Mouse (Mus musculus) urinary bladder, postnatal 10 days (tissue): ENCODE measurements around the gene Mast1.

Experiments used
- DNase-seq: peaks from one replicate; pipeline ENCODE4 v3.0.0; 2022; ENCODE audit warnings: low spot score

Mast1 gene

DNA sequence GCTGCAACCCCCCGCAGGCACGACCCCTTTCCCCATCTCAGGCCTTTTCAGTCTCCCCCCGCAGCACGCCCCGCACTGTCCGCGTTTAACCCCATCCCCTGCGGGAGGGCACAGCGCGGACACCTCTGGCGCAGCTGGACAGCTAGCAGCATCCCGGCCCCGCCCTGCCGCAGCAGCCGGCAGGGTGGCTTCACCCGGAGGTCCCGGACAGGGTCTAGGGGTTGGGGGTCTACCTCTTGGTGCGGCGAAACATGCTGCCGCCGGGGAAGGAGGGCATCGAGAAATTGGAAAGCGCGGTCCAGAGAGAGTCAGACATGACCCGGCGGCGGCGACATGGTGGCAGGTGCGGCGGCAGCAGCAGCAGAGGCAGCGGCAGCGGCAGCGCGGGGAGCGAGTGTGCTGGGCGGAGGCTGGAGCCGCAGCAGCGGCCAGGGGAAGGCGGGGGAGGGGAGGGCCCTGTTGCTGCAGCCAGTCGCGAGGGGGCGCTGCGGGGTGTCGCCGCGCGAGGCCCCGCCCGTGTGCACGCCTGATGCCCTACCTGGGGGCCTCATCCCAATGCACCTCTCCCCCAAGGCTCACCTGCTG is at the start of gene Mast1:
TSS of gene Mast1 (minus strand) at position 398 of the 585 bp plus-strand sequence.
- DNase-seq, result no peak

DNA sequence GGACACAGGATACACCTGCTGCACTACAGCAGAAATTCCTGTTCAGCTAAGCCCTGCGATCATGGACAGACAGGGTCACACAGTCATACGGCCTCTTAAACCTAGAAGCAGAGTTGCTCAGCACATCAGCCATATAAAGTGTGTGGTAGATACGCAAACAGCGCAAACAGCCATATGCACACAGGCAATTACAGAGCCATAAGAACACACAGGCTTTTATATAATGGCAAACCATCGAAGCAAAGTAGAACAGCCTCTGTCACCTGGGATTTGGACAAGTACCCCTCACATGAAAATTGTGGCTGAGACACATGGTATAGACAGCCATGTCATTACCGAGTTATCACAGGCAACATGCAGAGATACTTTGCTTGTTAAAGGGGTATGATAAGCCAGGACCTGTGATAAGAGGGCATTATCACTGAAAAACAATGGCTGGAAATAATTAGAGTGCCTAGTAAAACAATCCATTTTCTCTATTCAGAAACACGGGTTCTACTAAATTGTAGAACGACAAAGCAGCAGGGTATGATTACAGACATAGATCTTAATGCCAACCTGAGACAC is 49.3 kb upstream of the Mast1 start:
- DNase-seq, result no peak

DNA sequence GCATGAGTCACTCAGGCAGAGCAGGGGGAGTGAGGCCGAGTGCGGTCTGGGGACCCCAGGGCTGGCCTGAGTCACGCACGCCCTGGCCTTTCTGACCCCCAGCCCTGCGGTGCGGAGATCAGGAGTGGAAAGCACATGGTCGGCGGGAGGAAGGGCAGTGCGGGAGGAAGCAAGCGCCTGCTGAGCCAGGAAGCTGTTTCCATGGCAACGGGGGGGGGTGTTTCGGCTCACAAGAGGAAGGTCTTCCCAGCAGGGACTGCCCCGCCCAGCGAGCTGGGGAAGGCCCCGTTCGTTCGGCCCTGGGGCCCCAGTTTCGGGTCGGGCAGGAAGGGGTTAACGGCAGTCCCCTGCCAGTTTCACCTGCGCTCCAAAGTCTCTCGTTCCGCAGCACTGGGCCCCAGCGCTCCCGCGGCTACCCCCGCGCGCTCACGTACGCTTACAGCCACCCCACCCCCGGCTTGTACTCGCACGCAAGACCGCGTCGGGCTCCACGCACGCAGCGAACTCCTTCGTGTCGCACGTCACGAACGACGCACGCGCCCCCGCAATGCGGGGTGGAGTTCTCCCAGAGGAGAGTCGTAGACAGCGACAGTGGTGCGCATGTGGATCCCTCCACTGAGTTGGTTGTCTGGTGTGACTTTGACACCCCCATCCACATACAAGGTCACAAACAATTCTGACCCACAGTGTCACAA is 48.7 kb upstream of the Mast1 start:
- DNase-seq, result peak; percentile 61

DNA sequence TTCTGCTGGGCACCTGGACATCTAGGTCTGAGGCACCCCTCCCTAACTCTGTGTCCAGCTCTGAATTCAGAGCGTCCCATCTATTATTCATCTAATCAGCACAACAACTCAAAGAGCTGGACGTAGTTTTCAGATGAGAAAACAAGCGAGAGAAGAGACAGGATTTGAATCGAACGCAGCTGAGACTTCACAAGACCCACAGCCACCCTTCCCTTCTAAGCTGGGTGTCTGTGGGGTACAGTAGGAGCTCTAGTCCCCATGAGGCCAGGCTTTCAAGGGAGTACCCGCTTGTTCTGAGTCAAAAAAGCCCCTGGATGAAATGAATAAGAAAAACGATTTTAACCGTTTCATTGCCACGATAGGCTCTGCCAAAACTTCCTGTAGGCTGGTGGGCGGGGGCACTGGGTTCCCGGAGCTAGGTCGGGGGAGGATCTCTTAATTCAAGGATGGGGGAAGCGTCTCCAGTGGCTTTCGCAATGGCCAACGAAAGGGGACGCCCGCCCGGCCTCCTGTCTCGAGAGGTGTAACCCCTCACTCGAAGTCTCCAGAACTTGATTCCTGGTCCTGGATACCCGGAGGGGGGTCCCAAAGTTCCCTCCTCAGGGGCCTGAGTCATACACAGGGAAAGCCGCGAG is 48.0 kb upstream of the Mast1 start:
- DNase-seq, result no peak

DNA sequence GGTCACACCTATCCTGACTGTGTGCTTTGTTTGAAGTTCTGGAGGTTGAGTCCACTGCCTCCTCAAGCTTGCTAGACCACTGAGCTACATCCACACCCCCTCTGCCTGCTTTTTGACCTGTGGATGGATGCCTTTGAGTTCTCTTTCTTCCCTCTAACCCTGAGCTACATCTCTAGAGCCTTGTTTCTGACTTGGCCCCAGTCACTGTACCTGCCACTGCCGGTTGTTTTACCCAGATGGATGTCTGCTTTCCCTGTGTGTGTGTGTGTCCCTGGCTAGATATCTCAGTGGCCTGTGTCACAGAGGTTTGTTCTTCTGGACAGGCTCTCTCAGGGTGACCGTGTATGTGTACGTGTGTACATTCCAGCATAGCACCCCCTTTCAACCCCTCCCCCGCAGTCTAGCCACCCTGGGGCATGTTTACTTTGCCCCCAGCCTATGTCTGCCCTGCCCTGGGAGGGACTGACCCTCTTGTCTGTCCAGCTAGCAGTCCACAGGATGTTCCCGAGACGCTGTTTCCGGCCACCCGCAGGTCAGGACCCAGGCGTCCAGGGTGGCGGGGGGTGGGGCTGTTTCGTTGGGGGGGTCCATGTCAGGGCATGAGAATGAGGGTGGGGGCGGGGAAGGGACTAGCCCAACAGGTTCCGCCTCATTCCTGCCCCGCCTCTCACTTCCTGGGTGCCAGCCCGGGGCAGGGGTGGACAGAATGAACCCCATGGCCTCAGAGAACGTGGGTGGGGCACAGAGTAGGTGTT is 47.3 kb upstream of the Mast1 start:
- no peak for DNase-seq

DNA sequence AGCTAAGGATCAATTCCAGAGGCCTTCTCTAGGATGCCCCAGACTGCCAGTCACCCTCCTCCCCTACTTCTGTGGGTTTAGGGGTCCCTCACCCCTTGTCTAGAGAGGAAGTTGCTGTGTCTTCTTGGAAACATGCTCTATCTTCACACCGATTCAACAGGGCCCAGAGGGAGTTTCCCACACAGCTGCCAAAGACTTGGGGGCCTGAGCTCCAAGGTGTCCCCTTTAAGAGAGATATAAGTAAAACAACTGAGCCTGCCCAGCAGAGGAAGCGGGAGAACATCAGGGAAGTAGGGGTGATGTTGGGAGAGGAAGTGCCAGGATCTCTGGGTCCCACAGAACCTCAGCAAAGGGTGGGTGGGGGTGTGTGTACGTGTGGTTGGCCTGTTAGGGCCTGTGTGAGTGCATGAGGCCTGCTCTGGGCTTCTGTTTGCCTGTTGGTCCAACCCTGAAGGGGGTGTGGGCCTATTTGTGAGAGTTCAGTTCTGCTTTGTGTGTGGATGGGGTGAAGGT is 45.4 kb upstream of the Mast1 start:
- DNase-seq, result no peak

DNA sequence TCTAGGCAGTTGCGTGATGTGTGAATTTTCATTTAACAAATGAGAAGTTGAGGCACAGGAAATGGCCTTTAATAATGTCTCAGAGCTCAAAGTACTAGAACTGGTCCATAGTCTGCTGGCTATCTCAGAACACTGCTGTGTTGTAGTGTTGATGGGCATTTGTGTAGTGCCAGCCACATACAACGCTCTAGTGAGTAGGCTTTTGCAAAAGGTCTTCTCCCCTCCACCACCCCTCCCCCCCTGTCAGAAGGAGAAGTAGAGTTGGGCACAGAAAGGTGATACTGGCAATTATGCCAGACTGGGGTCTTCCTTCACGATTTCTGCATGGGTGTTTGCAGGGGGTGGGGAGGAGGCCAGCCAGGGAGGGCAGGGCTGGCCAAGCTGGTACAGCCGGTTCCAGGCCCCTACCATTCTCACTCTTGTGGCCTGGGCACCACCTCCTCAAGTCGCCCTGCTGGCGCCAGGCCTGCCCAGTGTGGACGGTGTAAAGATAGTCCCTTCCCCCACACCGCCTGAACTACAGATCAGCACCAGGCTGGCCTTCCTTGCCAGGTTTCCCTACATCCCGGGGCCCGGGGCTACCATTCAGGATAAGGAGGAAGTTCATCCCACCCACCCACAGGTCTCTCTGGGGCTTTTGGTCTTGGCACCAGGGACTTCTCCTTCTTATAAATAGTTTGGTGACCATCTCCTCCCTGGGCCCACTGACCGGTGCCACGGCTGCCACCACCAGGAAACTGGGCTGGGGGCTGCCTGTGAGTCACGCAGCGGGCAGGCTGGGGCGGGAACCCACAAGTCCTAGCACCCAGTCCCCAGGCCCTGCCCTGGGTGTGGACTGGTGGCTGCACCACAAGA is 44.7 kb upstream of the Mast1 start:
- no peak for DNase-seq

DNA sequence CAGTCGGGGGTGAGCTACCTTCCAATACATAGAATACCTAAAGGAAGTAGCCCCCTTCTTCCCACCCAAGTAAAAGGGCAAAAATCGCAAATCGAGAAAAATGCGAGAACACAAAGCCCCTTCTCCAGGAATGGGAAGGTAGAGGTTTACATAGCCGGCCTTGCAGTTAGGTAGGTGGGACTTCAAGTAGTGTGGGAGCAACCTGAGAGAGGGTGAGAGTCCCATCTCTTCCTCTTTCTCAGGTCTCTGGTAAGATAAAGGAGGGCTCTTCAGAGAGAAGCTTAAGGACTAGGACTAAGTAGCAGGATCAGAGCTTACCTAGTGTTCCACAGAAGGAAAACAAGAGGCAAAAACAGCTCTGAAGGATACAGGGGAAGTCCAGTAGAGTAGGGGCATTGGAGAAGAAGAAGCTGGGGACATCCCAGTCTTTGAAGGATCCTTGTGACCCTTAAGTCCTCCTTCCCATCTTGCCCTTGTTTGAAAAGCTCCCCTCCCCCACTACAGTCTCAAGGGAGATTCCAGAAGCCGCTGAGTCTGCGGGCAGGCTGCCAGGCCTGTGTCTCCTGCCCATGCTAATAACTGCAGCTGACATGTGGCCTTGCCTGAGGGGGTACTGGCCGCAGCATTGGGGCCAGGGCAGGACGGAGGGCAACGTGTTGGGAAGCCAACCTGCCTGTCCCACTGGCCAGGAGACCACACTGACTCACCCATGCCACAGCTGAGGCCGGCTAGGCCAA is 43.6 kb upstream of the Mast1 start:
- DNase-seq, result peak; percentile 57

DNA sequence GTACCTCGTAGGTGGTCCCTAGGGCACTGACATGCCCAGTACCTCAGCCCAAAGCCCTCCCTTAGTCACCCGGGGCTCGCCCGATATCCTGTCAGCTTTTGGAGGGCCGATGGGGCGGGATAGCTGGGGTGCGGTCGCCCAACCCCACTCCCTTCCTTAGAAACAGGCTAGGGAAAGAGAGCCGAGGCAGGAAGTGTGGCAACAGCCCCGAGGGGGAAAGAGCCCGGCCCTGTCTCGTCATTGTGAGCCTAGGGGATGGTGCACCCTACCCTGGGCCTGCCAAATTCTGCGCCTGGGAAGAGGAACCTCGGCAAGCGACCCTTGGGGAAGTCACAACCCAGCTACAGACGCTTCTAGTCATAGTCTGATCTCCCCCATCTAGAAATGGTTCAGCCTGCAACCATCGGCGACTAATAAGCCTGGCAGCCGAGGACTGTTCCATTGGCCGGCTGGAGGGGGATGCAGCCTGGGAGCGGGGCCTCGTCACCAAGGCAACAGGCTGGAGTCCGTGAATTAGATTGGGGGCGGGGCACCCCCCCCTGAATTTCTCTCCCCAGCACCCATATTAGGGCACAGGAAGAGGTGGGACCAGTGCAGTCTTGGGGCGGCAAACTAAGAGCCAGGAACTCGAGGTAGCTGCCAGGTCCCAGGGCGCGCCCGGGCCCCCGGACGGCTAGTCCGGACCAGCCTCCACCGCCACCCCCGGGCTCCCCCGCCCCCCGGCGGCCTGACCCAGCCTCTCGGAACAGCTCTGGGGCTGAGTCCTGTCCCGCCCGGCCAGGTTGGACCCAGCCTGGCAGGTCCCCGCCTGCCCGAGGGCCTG is 42.7 kb upstream of the Mast1 start:
- peak; percentile 85 for DNase-seq

DNA sequence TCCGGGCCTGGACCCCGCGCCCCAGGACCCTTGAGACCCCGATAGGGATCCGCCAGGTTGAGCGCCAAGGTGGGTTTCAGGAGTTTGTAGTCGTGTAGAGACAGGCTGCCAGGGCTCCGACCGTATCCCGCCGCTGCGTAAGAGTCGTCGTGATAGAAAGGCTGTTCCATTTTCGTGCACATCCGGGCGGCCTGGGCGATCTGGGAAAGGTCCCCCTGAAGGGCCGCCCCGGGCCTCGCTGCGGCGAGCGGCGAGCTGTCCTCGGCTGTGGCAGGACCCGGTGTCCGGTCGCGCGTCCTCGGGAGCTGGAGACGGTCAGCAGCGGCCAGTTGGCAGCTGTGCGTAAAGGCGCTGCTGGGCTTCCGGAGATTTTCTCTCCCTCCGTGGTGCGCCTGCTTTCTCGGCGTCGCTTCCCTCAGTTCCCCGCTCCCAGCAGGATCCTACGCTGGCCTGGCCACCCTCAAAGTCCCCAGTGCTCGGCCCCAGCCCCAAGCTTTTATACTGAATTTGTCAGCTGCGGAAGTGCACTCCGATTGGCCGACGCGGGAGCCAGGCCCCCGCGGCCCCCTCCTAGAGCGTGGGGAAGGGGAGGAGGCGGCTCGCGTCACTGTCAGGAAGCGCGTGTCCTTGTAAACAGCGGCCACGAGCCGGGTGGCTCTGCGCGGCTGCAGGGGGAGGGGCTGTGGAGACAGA is 41.2 kb upstream of the Mast1 start, which contains the start of gene Junb:
TSS of gene Junb (minus strand) at position 471 of the 693 bp plus-strand sequence.
- DNase-seq, result peak; percentile 89

DNA sequence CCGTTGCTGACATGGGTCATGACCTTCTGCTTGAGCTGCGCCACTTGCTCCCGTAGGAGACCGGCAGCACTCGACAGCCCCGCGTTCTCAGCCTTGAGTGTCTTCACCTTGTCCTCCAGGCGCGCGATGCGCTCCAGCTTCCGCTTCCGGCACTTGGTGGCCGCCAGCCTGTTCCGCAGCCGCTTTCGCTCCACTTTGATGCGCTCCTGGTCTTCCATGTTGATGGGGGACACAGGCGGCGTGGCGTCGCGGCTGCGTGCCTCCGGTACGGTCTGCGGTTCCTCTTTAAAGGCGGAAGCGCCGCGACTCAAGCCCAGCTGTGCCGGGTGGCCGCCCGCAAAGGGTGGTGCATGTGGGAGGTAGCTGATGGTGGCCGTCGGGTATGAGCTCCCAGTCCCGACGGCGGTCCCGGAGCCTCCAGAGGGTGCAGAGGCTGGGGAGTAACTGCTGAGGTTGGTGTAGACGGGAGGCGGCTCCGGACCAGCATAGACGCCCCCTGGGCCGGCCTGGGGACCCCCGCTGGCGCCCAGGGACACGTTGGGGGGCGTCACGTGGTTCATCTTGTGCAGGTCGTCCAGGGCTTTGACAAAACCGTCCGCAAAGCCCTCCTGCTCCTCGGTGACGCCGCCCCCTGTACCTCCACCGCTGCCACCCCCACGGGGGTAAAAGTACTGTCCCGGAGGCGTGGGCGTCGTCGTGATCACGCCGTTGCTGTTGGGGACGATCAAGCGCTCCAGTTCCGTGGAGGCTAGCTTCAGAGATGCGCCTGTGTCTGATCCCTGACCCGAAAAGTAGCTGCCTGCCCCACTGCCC is 40.5 kb upstream of the Mast1 start:
- DNase-seq, result no peak

DNA sequence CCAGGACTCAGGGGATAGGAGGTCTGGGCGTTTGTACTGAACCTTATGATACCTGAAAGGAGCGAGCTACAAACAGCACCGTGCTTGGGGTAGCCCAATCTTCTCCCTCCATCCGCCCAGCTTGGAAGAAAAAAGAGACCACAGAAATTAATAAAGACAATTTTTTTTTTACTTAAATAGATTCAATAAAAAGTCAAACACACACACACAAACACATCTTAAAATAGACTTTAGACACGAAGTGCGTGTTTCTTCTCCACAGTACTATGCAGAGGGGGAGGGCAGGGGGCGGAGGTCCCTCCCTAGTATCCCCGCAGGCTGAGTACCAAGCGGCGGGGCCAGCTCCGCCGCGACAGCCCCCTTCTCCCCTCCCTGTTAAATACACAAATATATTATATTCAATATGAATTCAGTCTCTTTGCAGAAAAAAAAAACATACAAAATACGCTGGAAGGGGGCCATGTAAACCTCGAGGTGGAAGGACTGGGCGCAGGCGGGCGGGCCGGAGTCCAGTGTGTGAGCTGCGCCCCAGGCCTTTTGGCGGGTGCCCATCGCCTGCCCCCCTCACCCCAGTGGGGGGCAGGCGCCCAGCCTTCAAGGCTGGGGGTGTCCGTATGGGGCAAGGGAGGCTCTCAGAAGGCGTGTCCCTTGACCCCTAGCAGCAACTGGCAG is 39.7 kb upstream of the Mast1 start:
- no peak for DNase-seq

DNA sequence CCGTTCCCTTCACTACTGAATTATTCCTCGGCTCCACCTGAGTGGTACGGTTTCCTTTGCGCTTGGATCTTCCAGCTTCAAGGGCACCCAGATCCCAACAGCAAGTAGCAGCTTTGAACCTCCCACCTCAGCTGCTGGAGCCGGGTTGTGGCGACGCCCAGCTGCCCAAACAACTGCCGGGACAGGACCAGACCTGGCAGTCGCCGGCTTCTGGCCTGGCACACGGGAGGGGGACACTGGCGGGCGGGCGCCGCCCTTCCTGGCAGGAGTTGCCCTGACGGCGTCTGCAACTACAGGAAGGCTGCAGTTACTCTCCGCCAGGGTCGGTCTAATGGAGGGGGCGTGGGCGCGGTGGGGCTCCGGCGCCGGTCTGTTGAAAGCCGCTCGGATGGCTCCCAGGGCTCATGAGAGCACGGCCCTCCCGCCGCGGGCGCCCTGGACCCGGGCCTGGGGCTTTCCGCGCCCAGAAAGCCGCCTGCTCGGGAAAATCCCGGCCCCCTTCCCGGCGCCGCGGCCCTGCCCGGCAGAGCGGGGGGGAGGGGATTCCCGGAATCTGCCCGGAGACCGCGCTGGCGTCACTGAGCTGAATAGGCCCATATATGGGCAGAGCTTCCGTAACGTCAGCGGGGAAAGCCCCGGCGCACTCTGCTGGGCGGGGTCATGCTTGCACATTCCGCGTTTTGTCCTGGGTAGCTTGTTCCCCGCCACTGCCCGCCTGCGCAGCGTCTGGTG is 39.0 kb upstream of the Mast1 start:
- peak; percentile 91 for DNase-seq

DNA sequence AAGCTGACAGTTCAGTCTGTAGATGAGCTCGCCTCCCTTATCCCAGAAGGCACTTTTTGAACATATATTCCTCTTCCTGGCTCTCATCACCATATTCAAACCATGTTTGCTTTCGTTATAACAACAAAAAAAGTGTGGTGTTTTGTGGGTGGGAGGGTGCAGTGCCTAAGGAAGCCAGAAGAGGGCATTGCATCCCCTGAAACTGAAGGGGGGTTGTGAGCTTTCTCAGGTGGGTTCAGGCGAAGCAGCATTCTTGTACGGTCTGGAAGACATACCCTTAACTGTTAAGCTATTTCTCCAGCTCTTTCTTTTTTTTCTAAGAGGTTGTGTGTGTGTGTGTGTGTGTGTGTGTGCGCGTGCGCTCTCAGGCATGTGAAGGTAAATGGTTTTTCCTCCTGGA is 38.3 kb upstream of the Mast1 start:
- DNase-seq, result no peak

DNA sequence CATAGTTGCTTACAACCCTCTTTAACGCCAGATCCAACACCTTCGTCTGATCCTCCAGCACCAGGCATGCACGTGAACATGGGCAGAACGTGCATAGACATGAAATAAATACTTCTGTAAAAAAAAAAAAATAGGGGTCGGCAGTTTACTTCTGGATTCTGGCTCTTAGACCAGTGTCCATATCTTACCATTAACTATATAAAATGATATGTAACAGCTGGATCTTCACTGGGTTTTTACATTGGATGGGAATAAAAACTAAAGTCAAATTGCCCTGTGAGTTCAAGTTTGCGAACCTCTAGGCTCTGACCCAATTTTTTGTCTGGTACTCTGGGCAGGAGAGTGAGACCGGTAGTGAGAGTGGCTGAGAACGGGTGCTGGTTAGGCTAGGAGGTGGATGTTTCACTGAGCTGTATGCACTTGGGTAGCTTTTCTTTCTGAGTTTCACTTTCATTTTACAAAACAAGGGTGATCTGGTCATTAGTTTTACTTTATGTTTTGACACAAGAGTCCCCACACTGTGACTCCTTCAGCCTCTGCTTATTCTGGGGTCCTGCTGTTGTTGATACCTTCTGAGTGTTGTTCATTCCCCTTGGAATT is 37.5 kb upstream of the Mast1 start:
- no peak for DNase-seq

DNA sequence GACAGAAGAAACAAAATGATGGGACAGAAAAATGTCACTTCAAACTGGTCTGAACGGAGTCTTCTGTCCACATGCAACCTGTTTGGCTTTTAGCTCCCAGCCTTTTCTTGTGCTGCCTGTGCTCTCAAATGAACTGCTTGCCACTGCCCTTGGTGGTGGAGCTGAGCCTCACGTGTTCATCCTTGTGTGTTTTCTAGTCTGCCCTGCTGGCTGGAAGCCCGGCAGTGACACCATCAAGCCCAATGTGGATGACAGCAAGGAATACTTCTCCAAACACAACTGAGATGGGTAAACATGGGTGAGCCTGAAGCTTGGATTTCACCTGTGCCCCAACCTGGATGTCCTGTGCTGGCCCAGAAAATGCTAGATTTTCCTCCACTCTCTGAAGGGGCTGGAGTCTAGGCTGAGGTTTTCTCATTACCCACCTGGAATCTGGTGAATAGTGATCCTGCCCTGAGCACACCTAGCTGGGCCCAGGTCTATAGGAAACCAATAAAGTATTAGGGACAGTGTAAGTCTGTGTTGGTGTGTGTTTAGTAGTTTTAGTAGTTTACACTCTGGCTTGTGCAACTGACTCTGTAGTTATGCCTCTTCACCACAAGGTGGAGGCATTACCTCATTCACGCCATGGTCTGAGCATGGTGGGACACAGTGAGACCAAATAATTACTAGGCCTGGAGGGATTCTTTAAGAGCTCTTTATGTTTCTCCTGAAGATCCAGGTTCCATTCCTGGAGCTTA is 36.8 kb upstream of the Mast1 start:
- DNase-seq, result no peak
